Mouse (Mus musculus) thymus, adult 2 months (tissue): ENCODE measurements around the gene Vps26b.

ENCODE experiments used
- CTCF ChIP-seq: fragments of 200-500 bp; IDR thresholded peaks from 2 replicates; pipeline ENCODE4 v1.5.1; 2012; ENCODE audit warnings: mild to moderate bottlenecking, control low read depth, low read length, moderate library complexity, borderline replicate concordance; ENCODE audit not compliant: control insufficient read depth, poor library complexity, insufficient read depth; ENCODE audit errors: extremely low read depth
- POLR2A ChIP-seq: fragments of 200-500 bp; IDR thresholded peaks from 2 replicates; pipeline ENCODE4 v1.6.1; 2012; ENCODE audit warnings: mild to moderate bottlenecking, low read length, control low read depth, moderate library complexity; ENCODE audit not compliant: control insufficient read depth, poor library complexity, insufficient read depth; ENCODE audit errors: extremely low read depth

- TF ChIP-seq POLR2A, result no peak
- TF ChIP-seq CTCF, result no peak
These were observed 39.7 kb downstream of the Vps26b start for GRCm38 (mm10) chr9:26990181-26990580.
